In genomic region chr3:153770573-153770972, GRCm38 (mm10) we compare ENCODE assay signal across 22 mouse cellular contexts. TPM values are rescaled to one million over a fixed set of nuclear protein-coding genes. Genes with fewer than 3 reads are reported as not detected.
DNase-seq lines count a peak whose midpoint lies in the region; ATAC-seq and TF ChIP-seq lines count a peak whose summit lies in the region.
"Had no signal": no experiment of that assay in that cellular context is flagged by ENCODE, and none has a peak within 500 bp of the region (broad histone marks: within the 10 kb centered on the region; RNA-seq: fewer than 3 reads in every experiment).

No protein-coding gene starts in this region.

- H3K4me3 ChIP-seq in liver, embryonic 13.5 days (replicated peaks): no peak overlapping the region
- H3K4me3 ChIP-seq in liver, postnatal 0 days (ENCODE audit: low read depth, low read length): no peak overlapping the region
- H3K4me3 ChIP-seq in G1E (ENCODE audit: low read depth, low read length): no peak overlapping the region
- H3K4me3 ChIP-seq: gastrocnemius, adult 2 months; hindbrain, embryonic 10.5 days; limb, embryonic 12.5 days; liver, embryonic 12.5 days; lung, embryonic 15.5 days; neural tube, embryonic 12.5 days had no signal

- peaks cover 69% of the 10 kb centered on the region for H3K4me1 ChIP-seq in liver, embryonic 13.5 days (replicated peaks)
- peaks cover 7% of the 10 kb centered on the region; the same call in 1 of the 2 replicates for H3K4me1 ChIP-seq in liver, postnatal 0 days (ENCODE audit: insufficient read depth)
- peaks cover 72% of the 10 kb centered on the region for H3K4me1 ChIP-seq in G1E (ENCODE audit: insufficient read depth, low read depth, low read length)
- H3K4me1 ChIP-seq: limb, embryonic 12.5 days; lung, embryonic 15.5 days; neural tube, embryonic 12.5 days had no signal

- 0 out of 2 replicates have a peak, but pooled peaks cover 2% of the 10 kb centered on the region for H3K9me3 ChIP-seq in liver, embryonic 13.5 days (replicated peaks)
- peaks cover 2% of the 10 kb centered on the region; the same call in 1 of the 2 replicates for H3K9me3 ChIP-seq in liver, postnatal 0 days (ENCODE audit: low read length)
- peaks cover 7% of the 10 kb centered on the region; the same call in 1 of the 2 replicates for H3K9me3 ChIP-seq in G1E (replicated peaks)
- H3K9me3 ChIP-seq: hindbrain, embryonic 10.5 days; limb, embryonic 12.5 days; lung, embryonic 15.5 days; neural tube, embryonic 12.5 days had no signal

- 0 out of 2 replicates have a peak overlapping the region, but pooled peaks have one; percentile 20 for H3K9ac ChIP-seq in liver, embryonic 13.5 days
- no peak overlapping the region for H3K9ac ChIP-seq in liver, postnatal 0 days (replicated peaks)
- H3K9ac ChIP-seq: forebrain, postnatal 0 days; limb, embryonic 12.5 days; liver, embryonic 12.5 days; lung, embryonic 15.5 days; neural tube, embryonic 12.5 days had no signal

- 41% methylated on average over 7 of the region's 7 CpGs for WGBS in liver, embryonic 13.5 days (ENCODE audit: insufficient replicate concordance)
- 40% methylated on average over 7 of the region's 7 CpGs for WGBS in liver, postnatal 0 days (ENCODE audit: insufficient replicate concordance)

- DNase-seq in liver, embryonic 13.5 days: no peak
- DNase-seq in liver, postnatal 0 days: no peak
- DNase-seq in G1E (ENCODE audit: low spot score): no peak
- DNase-seq in adrenal gland, adult 8-10 months: peak; percentile 26
- DNase-seq in spleen, adult 18-20 months: no peak
- DNase-seq: cerebellum, adult 2 months; forebrain, postnatal 0 days; gastrocnemius, adult 2 months; kidney, postnatal 36 days; lung, postnatal 36 days; midbrain, embryonic 14.5 days; right cerebral cortex, adult 18-20 months had no signal

- H3K27me3 ChIP-seq in liver, embryonic 13.5 days: no peaks in the 10 kb centered on the region
- H3K27me3 ChIP-seq in liver, postnatal 0 days (ENCODE audit: insufficient read depth, low read length): no peaks in the 10 kb centered on the region
- H3K27me3 ChIP-seq in G1E (ENCODE audit: insufficient read depth, low read length): no peaks in the 10 kb centered on the region
- H3K27me3 ChIP-seq: liver, embryonic 12.5 days; lung, embryonic 15.5 days; neural tube, embryonic 12.5 days had no signal

- H3K36me3 ChIP-seq in liver, embryonic 13.5 days: no peaks in the 10 kb centered on the region
- H3K36me3 ChIP-seq in liver, postnatal 0 days (replicated peaks; ENCODE audit: insufficient read depth, low read length): no peaks in the 10 kb centered on the region
- H3K36me3 ChIP-seq in G1E (replicated peaks): no peaks in the 10 kb centered on the region
- H3K36me3 ChIP-seq: hindbrain, embryonic 10.5 days; limb, embryonic 12.5 days; liver, embryonic 12.5 days; lung, embryonic 15.5 days; neural tube, embryonic 12.5 days had no signal

- H3K27ac ChIP-seq in liver, embryonic 13.5 days: peak overlapping the region; percentile 54; the same call in 1 of the 2 replicates
- H3K27ac ChIP-seq in liver, postnatal 0 days (ENCODE audit: low read depth): no peak overlapping the region
- H3K27ac ChIP-seq: gastrocnemius, adult 2 months; hindbrain, embryonic 10.5 days; hindbrain, postnatal 0 days; limb, embryonic 12.5 days; lung, embryonic 15.5 days; neural tube, embryonic 12.5 days had no signal

- no peak for TF ChIP-seq CTCF in liver, postnatal 0 days (IDR thresholded peaks at IDR 0.05; ENCODE audit: low read depth)
- no peak for TF ChIP-seq CTCF in G1E (IDR thresholded peaks at IDR 0.05; ENCODE audit: low read depth, low read length)

- H3K4me2 ChIP-seq in liver, embryonic 13.5 days: no peak overlapping the region
- H3K4me2 ChIP-seq in liver, postnatal 0 days (ENCODE audit: low read depth, low read length): no peak overlapping the region
- H3K4me2 ChIP-seq: heart, embryonic 11.5 days; limb, embryonic 12.5 days; liver, embryonic 12.5 days; lung, embryonic 15.5 days; neural tube, embryonic 12.5 days had no signal

- ATAC-seq in liver, embryonic 13.5 days (ENCODE audit: low read depth): no peak
- no peak for ATAC-seq in liver, postnatal 0 days
- ATAC-seq in G1E (ENCODE audit: extremely low read depth, insufficient number of reproducible peaks, low FRiP score, poor library complexity, severe bottlenecking): peak; percentile 50
- ATAC-seq in granulocyte monocyte progenitor cell, adult 5-6 weeks (replicated peaks; ENCODE audit: poor library complexity, severe bottlenecking): 0 out of 2 replicates have a peak, but pooled peaks have one; percentile 10
- ATAC-seq in erythroid progenitor cell, adult 5-6 weeks (replicated peaks; ENCODE audit: low FRiP score, poor library complexity, severe bottlenecking): no peak
- ATAC-seq: forebrain, postnatal 0 days; hindbrain, postnatal 0 days; intestine, embryonic 16.5 days; liver, embryonic 12.5 days had no signal

- no peak for TF ChIP-seq EP300 in liver, postnatal 0 days (IDR thresholded peaks at IDR 0.05; ENCODE audit: low read depth)

RNA-seq across cellular contexts. Expression of gene St6galnac3, which starts 45.6 kb away (rescaled TPM):
- polyA plus RNA-seq in liver, embryonic 13.5 days (2015; fragmentation: Nextera tagmentation; extraction: Ambion mirVana): 8.3 and 9.6 TPM in 2 replicates
- 4.5 and 5.0 TPM in 2 replicates for polyA plus RNA-seq in liver, postnatal 0 days (2015; fragmentation: Nextera tagmentation; extraction: Ambion mirVana)
- 55.9 and 62.8 TPM in 2 replicates for total RNA-seq in G1E (2014; fragmentation: Nextera tagmentation)
- 45.7 and 55.2 TPM in 2 replicates for total RNA-seq in G1E (2017)
- polyA plus RNA-seq in G1E (2012): 1.3 and 1.4 TPM in 2 replicates
- total RNA-seq in adrenal gland, adult 8-10 months (2022): 10 to 100 TPM in 3 of 4 experiments, 1 to 10 TPM in 1; 7.7 to 25.4 (median 16.9) TPM
- total RNA-seq in granulocyte monocyte progenitor cell, adult 5-6 weeks (2014; fragmentation: Nextera tagmentation): 2.6 and 4.2 TPM in 2 replicates
- 0.31 and 0.90 TPM in 2 replicates for total RNA-seq in granulocyte monocyte progenitor cell, adult 5-6 weeks (2017)
- 4.3 and 5.4 TPM in 2 replicates for total RNA-seq in erythroid progenitor cell, adult 5-6 weeks (2015; ENCODE audit: low replicate concordance)
- 4.6 and 10.7 TPM in 2 replicates for total RNA-seq in erythroid progenitor cell, adult 5-6 weeks (2017; ENCODE audit: low replicate concordance)

Comparison
In these comparisons a context has a peak if more than half of its experiments do, and no peak if none do; other contexts are left out.
1. ATAC-seq: peak in G1E (single experiment) and granulocyte monocyte progenitor cell, adult 5-6 weeks (single experiment); none in liver, embryonic 13.5 days (single experiment), liver, postnatal 0 days (single experiment) and erythroid progenitor cell, adult 5-6 weeks (single experiment).